Mouse (Mus musculus) spleen, adult 2 months (tissue): ENCODE results near the gene Cdkn2d. TPM values are rescaled to one million over a fixed set of nuclear protein-coding genes. Genes with fewer than 3 reads are reported as not detected.

Experiments used
- DNase-seq, 2 experiments: peaks; one replicate each; pipeline versions ENCODE4 v3.0.0 to v3.0.0-alpha.2; 2012 to 2021; ENCODE audit warnings: low spot score in 2 of 2, low read depth in 1 of 2
- H3K27ac ChIP-seq: fragments of 200-500 bp; 2 replicates; pipeline ENCODE4 v1.5.1; 2012; ENCODE audit warnings: low read length, inconsistent platforms; ENCODE audit not compliant: insufficient read depth
- H3K27me3 ChIP-seq: fragments of 200-500 bp; 2 replicates; pipeline ENCODE4 v1.6.1; 2012; ENCODE audit warnings: mild to moderate bottlenecking, moderate library complexity, low read length, inconsistent platforms; ENCODE audit not compliant: control insufficient read depth, insufficient read depth
- H3K36me3 ChIP-seq: fragments of 200-500 bp; 2 replicates; pipeline ENCODE4 v1.6.1; 2012; ENCODE audit warnings: mild to moderate bottlenecking, low read length, inconsistent platforms; ENCODE audit not compliant: control insufficient read depth, insufficient read depth
- H3K4me1 ChIP-seq: fragments of 200-500 bp; 2 replicates; pipeline ENCODE4 v1.6.1; 2011; ENCODE audit warnings: inconsistent platforms; ENCODE audit not compliant: control insufficient read depth, insufficient read depth, insufficient read length
- H3K4me3 ChIP-seq: fragments of 200-500 bp; 2 replicates; pipeline ENCODE4 v1.5.1; 2011; ENCODE audit warnings: mild to moderate bottlenecking, inconsistent platforms; ENCODE audit not compliant: insufficient read depth, insufficient read length; ENCODE audit errors: extremely low read depth
- CTCF ChIP-seq: fragments of 200-500 bp; IDR thresholded peaks from 2 replicates; pipeline ENCODE4 v1.5.1; 2011; ENCODE audit warnings: mild to moderate bottlenecking, inconsistent platforms; ENCODE audit not compliant: insufficient read depth, insufficient read length, insufficient replicate concordance; ENCODE audit errors: extremely low read depth
- POLR2A ChIP-seq: fragments of 200-500 bp; IDR thresholded peaks from 2 replicates; pipeline ENCODE4 v1.6.1; 2011; ENCODE audit warnings: low read depth, low read length, inconsistent platforms
- WGBS: fragments of 180-500 bp; shearing (Covaris S2); methylation state at CpG from one replicate; pipeline ENCODE4 v1.1.7; 2018; 5-methylcytosine and 5-hydroxymethylcytosine counted together
- polyA plus RNA-seq: library from polyadenylated mRNA; depleted of rRNA; stranded (reverse); fragments of >200 nt; gene quantifications from 2 replicates; pipeline ENCODE4 v1.2.3, GENCODE M21; 2012

The Cdkn2d gene
- polyA plus RNA-seq, 1 experiment, result 87.4 TPM

GRCm38 (mm10) chr9:21288404-21289336, 2.5 kb downstream of the Cdkn2d start:
- H3K27ac ChIP-seq, result peak overlapping the region; percentile 94
- peaks cover 15% of the 10 kb centered on the region for H3K36me3 ChIP-seq
- no peaks in the 10 kb centered on the region for H3K27me3 ChIP-seq
- DNase-seq, result peak; percentile 37 to 39
- peaks cover 10% of the 10 kb centered on the region; the same call in 1 of the 2 replicates for H3K4me1 ChIP-seq
- H3K4me3 ChIP-seq, result peak overlapping the region; percentile 90
- no peak for TF ChIP-seq CTCF
- no peak for TF ChIP-seq POLR2A
- 59% methylated on average over 13 of the region's 13 CpGs for WGBS

GRCm38 (mm10) chr9:21287571-21288402, 3.4 kb downstream of the Cdkn2d start, which contains the start of gene Kri1:
Gene Kri1, minus strand, starts transcription at chr9:21287969.
- Histone ChIP-seq H3K36me3 (peaks cover 18% of the 10 kb centered on the region), H3K27ac (peak within 1 kb of the TSS; percentile 94), H3K4me3 (peak within 1 kb of the TSS; percentile 90), H3K27me3 (no peaks in the 10 kb centered on the region), H3K4me1 (peaks cover 10% of the 10 kb centered on the region; the same call in 1 of the 2 replicates)
- peak; percentile 94 to 95 for DNase-seq
- under 1% methylated on average over 59 of the region's 59 CpGs for WGBS
- TF ChIP-seq CTCF, result no peak
- peak; percentile 86 for TF ChIP-seq POLR2A

DNA sequence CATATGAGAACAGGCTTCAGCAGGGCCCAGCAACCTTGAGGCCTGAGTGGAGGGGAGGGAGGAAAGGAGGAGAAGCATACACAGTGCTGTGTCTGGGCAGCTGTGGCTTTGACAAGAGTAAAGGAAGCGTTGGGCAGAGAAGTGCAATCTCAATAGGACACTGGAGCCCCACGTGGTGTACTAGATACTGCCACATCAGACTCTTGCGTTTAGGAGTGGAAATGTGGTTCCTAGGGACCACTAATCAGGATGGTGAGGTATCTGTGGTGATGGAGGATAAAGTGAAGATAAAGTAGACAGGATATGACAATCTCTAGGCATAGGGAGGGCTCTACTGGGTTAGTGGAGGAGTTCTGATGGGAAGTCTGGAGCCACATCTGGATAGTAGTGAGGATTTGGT, 4.5 kb downstream of the Cdkn2d start:
- Histone ChIP-seq H3K4me1 (peaks cover 10% of the 10 kb centered on the region; the same call in 1 of the 2 replicates), H3K4me3 (no peak overlapping the region; the same call in 1 of the 2 replicates), H3K27me3 (no peaks in the 10 kb centered on the region), H3K36me3 (peaks cover 22% of the 10 kb centered on the region), H3K27ac (no peak overlapping the region)
- TF ChIP-seq CTCF (no peak), POLR2A (no peak)
- WGBS, result 5% methylated on average over 3 of the region's 3 CpGs
- no peak for DNase-seq

DNA sequence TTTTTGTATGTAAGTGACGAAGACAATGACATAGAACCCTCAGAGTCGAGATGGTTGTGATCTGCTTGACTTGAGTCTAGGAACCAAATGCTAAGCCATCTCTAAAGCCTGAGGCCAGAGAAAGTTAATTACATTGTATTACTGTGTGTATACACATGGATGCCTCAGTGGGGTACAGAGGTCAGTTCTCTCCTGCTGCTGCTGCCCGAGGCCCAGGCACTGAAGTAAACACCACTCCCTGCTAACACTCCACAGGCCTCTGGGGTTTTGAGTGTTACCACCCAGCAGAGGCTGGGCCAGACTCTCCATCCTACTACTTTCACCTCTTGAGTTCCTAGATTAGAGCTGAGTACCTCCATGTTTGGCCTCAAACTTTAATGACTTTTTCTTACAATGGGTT, 7.2 kb downstream of the Cdkn2d start:
- Histone ChIP-seq H3K4me1 (peaks cover 8% of the 10 kb centered on the region; the same call in 1 of the 2 replicates), H3K36me3 (peaks cover 45% of the 10 kb centered on the region), H3K4me3 (no peak overlapping the region), H3K27ac (no peak overlapping the region), H3K27me3 (no peaks in the 10 kb centered on the region)
- no peak for DNase-seq
- WGBS, result 93% methylated on average over 3 of the region's 3 CpGs
- TF ChIP-seq CTCF (no peak), POLR2A (no peak)

GRCm38 (mm10) chr9:21283591-21283990, 7.6 kb downstream of the Cdkn2d start:
- Histone ChIP-seq H3K27ac (no peak overlapping the region), H3K27me3 (no peaks in the 10 kb centered on the region), H3K36me3 (peaks cover 46% of the 10 kb centered on the region), H3K4me3 (no peak overlapping the region), H3K4me1 (peaks cover 5% of the 10 kb centered on the region; the same call in 1 of the 2 replicates)
- no peak for DNase-seq
- 94% methylated on average over 5 of the region's 5 CpGs for WGBS
- TF ChIP-seq POLR2A (no peak), CTCF (no peak)

DNA sequence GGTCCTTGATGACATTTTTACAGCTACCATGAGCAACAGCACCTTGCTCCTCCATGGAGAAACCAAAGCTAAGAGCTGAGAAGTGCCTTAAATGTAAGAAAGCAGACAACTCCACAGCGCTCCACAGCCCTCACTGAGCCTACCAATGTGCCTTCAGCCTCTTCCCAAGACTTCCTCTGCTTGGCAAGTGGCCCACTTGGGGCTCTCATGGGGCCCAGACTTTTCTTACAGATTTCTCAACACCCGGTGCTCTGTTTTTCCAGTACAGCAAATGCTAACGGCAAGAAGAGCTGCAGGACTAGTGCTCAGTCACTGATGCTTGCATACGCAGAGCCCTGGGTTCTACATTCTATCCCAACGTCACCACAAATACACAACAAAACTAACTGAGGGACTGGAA, 13.4 kb downstream of the Cdkn2d start:
- Histone ChIP-seq H3K27ac (no peak overlapping the region), H3K4me1 (no peaks in the 10 kb centered on the region), H3K4me3 (no peak overlapping the region), H3K36me3 (peaks cover 69% of the 10 kb centered on the region), H3K27me3 (no peaks in the 10 kb centered on the region)
- TF ChIP-seq POLR2A, result no peak
- no peak for TF ChIP-seq CTCF
- no peak for DNase-seq
- WGBS, result 94% methylated on average over 5 of the region's 5 CpGs
